Mouse (Mus musculus) erythroblast, embryonic 14.5 days (primary cell): ENCODE results near the gene Tmem171.

Experiments used
- GATA1 ChIP-seq: IDR thresholded peaks from 2 replicates; pipeline ENCODE4 v1.6.1; 2012; ENCODE audit warnings: low read length, inconsistent platforms, mixed read lengths
- TAL1 ChIP-seq: IDR thresholded peaks from 3 replicates; pipeline ENCODE4 v1.6.1; 2012; ENCODE audit warnings: low read length, inconsistent platforms, mixed read lengths

DNA sequence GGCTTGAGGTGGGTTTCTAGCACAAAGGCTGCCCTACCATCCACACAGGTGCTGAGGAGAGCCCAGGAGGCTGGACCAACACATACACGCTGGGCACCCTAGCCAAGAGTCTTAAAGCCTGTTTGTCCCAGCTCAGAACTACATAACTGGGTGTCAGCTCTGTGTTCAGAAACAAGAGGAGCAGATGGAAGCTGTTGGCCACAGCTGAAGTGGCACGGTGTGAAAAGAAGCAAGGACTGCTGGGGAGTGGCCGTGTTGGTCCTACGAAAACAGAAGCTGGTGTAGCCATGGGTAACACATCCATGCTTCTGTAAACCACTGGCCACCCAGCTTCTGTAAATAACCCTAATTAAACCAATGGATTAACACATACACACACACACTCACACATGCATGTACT lies 39.3 kb downstream of the Tmem171 start:
- TF ChIP-seq TAL1 (no peak), GATA1 (no peak)
